Mouse (Mus musculus): ENCODE measurements around the gene Gipr. TPM values are rescaled to one million over a fixed set of nuclear protein-coding genes. Genes with fewer than 3 reads are reported as not detected.
"Not testable (repeated sequence)": the region's sequence is repeated elsewhere in the genome, so short reads cannot be mapped to it uniquely, and the experiment has no call there.

Gene Gipr
- polyA plus RNA-seq, 1 experiment: 0.08 TPM

- peaks cover 3% of the 10 kb centered on the region for H3K4me1 ChIP-seq (ENCODE audit: control insufficient read depth, insufficient read depth, insufficient read length)
- DNase-seq (ENCODE audit: low read depth in 1 of 2, low spot score in 2 of 2): no peak
- peaks cover 9% of the 10 kb centered on the region for H3K36me3 ChIP-seq (ENCODE audit: control insufficient read depth, insufficient read depth, low read length)
- TF ChIP-seq CTCF (IDR thresholded peaks at IDR 0.05; ENCODE audit: extremely low read depth, insufficient read depth, insufficient read length, insufficient replicate concordance) (no peak), POLR2A (IDR thresholded peaks at IDR 0.05; ENCODE audit: low read depth, low read length) (no peak)
- WGBS: 79% methylated on average over 13 of the region's 13 CpGs
- no peak overlapping the region for H3K27ac ChIP-seq (ENCODE audit: insufficient read depth, low read length)
- H3K4me3 ChIP-seq (ENCODE audit: extremely low read depth, insufficient read depth, insufficient read length): no peak overlapping the region
- H3K27me3 ChIP-seq (ENCODE audit: control insufficient read depth, insufficient read depth, low read length): peaks cover 5% of the 10 kb centered on the region; the same call in 1 of the 2 replicates
Measured at GRCm38 (mm10) chr7:19155825-19156475, 10.0 kb downstream of the Gipr start.

- peaks cover 2% of the 10 kb centered on the region; the same call in 1 of the 2 replicates for H3K27me3 ChIP-seq (ENCODE audit: control insufficient read depth, insufficient read depth, low read length)
- WGBS: 88% methylated on average over 8 of the region's 8 CpGs
- no peak for DNase-seq (ENCODE audit: low read depth in 1 of 2, low spot score in 2 of 2)
- no peak overlapping the region for H3K4me3 ChIP-seq (ENCODE audit: extremely low read depth, insufficient read depth, insufficient read length)
- no peak overlapping the region for H3K27ac ChIP-seq (ENCODE audit: insufficient read depth, low read length)
- H3K4me1 ChIP-seq (ENCODE audit: control insufficient read depth, insufficient read depth, insufficient read length): peaks cover 5% of the 10 kb centered on the region
- no peak for TF ChIP-seq POLR2A (IDR thresholded peaks at IDR 0.05; ENCODE audit: low read depth, low read length)
- no peak for TF ChIP-seq CTCF (IDR thresholded peaks at IDR 0.05; ENCODE audit: extremely low read depth, insufficient read depth, insufficient read length, insufficient replicate concordance)
- H3K36me3 ChIP-seq (ENCODE audit: control insufficient read depth, insufficient read depth, low read length): peaks cover 9% of the 10 kb centered on the region
Measured at GRCm38 (mm10) chr7:19154796-19155195, 11.1 kb downstream of the Gipr start.

- WGBS: 91% methylated on average over 10 of the region's 10 CpGs
- DNase-seq (ENCODE audit: low read depth in 1 of 2, low spot score in 2 of 2); H3K4me1 ChIP-seq (ENCODE audit: control insufficient read depth, insufficient read depth, insufficient read length); H3K36me3 ChIP-seq (ENCODE audit: control insufficient read depth, insufficient read depth, low read length); H3K27me3 ChIP-seq (ENCODE audit: control insufficient read depth, insufficient read depth, low read length); H3K27ac ChIP-seq (ENCODE audit: insufficient read depth, low read length); H3K4me3 ChIP-seq (ENCODE audit: extremely low read depth, insufficient read depth, insufficient read length): not testable (repeated sequence)
Measured at GRCm38 (mm10) chr7:19151121-19151520, 14.8 kb downstream of the Gipr start.

GRCm38 (mm10) chr7:19149626-19150025, 16.3 kb downstream of the Gipr start, which contains the start of gene Snrpd2:
Snrpd2 (plus strand) TSS chr7:19149722.
- peak within 1 kb of the TSS; percentile 70 for H3K4me3 ChIP-seq (ENCODE audit: extremely low read depth, insufficient read depth, insufficient read length)
- WGBS: under 1% methylated on average over 24 of the region's 24 CpGs
- H3K36me3 ChIP-seq (ENCODE audit: control insufficient read depth, insufficient read depth, low read length): peaks cover 8% of the 10 kb centered on the region
- DNase-seq (ENCODE audit: low read depth in 1 of 2, low spot score in 2 of 2): peak; percentile 91 to 93
- H3K4me1 ChIP-seq (ENCODE audit: control insufficient read depth, insufficient read depth, insufficient read length): peaks cover 7% of the 10 kb centered on the region; the same call in 1 of the 2 replicates
- peak; percentile 54 for TF ChIP-seq POLR2A (IDR thresholded peaks at IDR 0.05; ENCODE audit: low read depth, low read length)
- no peak for TF ChIP-seq CTCF (IDR thresholded peaks at IDR 0.05; ENCODE audit: extremely low read depth, insufficient read depth, insufficient read length, insufficient replicate concordance)
- peak within 1 kb of the TSS; percentile 64 for H3K27ac ChIP-seq (ENCODE audit: insufficient read depth, low read length)
- H3K27me3 ChIP-seq (ENCODE audit: control insufficient read depth, insufficient read depth, low read length): no peaks in the 10 kb centered on the region

GRCm38 (mm10) chr7:19148875-19149541, 16.9 kb downstream of the Gipr start, which contains the start of gene Qpctl:
Qpctl (minus strand) TSS chr7:19149291.
- peak; percentile 7; the same call in 1 of the 2 replicates for TF ChIP-seq POLR2A (IDR thresholded peaks at IDR 0.05; ENCODE audit: low read depth, low read length)
- no peak for TF ChIP-seq CTCF (IDR thresholded peaks at IDR 0.05; ENCODE audit: extremely low read depth, insufficient read depth, insufficient read length, insufficient replicate concordance)
- H3K36me3 ChIP-seq (ENCODE audit: control insufficient read depth, insufficient read depth, low read length): peaks cover 8% of the 10 kb centered on the region
- peak; percentile 97 to 100 for DNase-seq (ENCODE audit: low read depth in 1 of 2, low spot score in 2 of 2)
- H3K4me3 ChIP-seq (ENCODE audit: extremely low read depth, insufficient read depth, insufficient read length): peak within 1 kb of the TSS; percentile 70
- WGBS: under 1% methylated on average over 43 of the region's 43 CpGs
- H3K4me1 ChIP-seq (ENCODE audit: control insufficient read depth, insufficient read depth, insufficient read length): peaks cover 7% of the 10 kb centered on the region; the same call in 1 of the 2 replicates
- H3K27ac ChIP-seq (ENCODE audit: insufficient read depth, low read length): peak within 1 kb of the TSS; percentile 64
- H3K27me3 ChIP-seq (ENCODE audit: control insufficient read depth, insufficient read depth, low read length): no peaks in the 10 kb centered on the region

- peak overlapping the region; percentile 70 for H3K4me3 ChIP-seq (ENCODE audit: extremely low read depth, insufficient read depth, insufficient read length)
- WGBS: 11% methylated on average over 20 of the region's 20 CpGs
- no peak for DNase-seq (ENCODE audit: low read depth in 1 of 2, low spot score in 2 of 2)
- H3K27ac ChIP-seq (ENCODE audit: insufficient read depth, low read length): peak overlapping the region; percentile 64; the same call in 1 of the 2 replicates
- peaks cover 7% of the 10 kb centered on the region; the same call in 1 of the 2 replicates for H3K4me1 ChIP-seq (ENCODE audit: control insufficient read depth, insufficient read depth, insufficient read length)
- TF ChIP-seq CTCF (IDR thresholded peaks at IDR 0.05; ENCODE audit: extremely low read depth, insufficient read depth, insufficient read length, insufficient replicate concordance) (no peak), POLR2A (IDR thresholded peaks at IDR 0.05; ENCODE audit: low read depth, low read length) (no peak)
- H3K36me3 ChIP-seq (ENCODE audit: control insufficient read depth, insufficient read depth, low read length): peaks cover 8% of the 10 kb centered on the region
- H3K27me3 ChIP-seq (ENCODE audit: control insufficient read depth, insufficient read depth, low read length): no peaks in the 10 kb centered on the region
Measured at GRCm38 (mm10) chr7:19148180-19148874, 17.6 kb downstream of the Gipr start.

All from spleen, adult 2 months (tissue).